Mouse (Mus musculus) urinary bladder, adult 18-20 months (tissue): Measurements from ENCODE around the gene Gm8677.
"Not testable (repeated sequence)": the region's sequence is repeated elsewhere in the genome, so short reads cannot be mapped to it uniquely, and the experiment has no call there.

Source experiments
- DNase-seq, 2 experiments: peaks; one replicate each; pipeline ENCODE4 v3.0.0; 2022; ENCODE audit warnings: low spot score in 2 of 2, mixed read lengths in 2 of 2

Gm8677 gene

DNA sequence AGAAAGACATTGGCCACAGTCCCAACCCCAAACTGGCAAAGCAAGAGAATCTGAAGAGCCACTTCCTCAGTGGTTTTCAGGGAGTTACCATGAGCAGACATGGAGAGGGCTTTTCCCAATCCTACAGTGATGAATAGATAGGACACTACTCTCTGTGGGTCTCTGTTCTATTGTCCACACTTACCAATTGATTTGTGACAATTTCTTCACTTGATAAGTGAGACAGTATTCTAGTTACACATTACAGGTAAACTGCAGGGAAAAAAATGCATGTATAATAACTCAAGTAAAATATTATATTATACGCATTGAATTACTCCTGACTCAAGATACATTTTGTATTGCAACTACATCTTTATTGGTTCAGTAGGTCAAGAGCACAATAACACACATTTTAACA, at the start of gene Gm8677:
Gm8677 (minus strand) TSS at position 101 of the 400 bp plus-strand sequence.
- not testable (repeated sequence) for DNase-seq

DNA sequence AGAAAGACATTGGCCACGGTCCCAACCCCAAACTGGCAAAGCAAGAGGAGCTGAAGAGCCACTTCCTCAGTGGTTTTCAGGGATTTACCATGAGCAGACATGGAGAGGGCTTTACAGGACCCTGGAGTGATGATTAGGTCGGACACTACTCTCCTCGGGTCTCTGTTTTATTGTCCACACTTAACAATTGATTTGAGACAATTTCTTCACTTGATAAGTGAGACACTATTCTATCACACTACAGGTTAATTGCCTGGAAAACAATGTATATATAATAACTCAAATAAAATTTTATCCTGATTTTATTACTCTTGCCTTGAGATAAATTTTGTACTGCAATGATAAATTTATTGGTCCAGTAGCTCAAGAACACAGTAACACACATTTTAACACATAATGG, 30.6 kb upstream of the Gm8677 start, which contains the start of gene Gm4201:
Gm4201 (minus strand) TSS at position 101 of the 400 bp plus-strand sequence.
- not testable (repeated sequence) for DNase-seq

DNA sequence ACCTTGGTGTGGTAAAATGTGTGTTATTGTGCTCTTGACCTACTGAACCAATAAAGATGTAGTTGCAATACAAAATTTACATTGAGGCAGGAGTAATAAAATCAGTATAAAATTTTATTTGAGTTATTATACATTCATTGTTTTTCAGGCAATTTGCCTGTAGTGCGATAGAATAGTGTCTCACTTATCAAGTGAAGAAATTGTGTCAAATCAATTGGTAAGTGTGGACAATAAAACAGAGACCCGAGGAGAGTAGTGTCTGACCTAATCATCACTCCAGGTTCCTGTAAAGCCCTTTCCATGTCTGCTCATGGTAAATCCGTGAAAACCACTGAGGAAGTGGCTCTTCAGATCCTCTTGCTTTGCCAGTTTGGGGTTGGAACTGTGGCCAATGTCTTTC, 12.0 kb downstream of the Gm8677 start, which contains the start of gene Vmn1r152:
Vmn1r152 (plus strand) TSS at position 301 of the 400 bp plus-strand sequence.
- not testable (repeated sequence) for DNase-seq

DNA sequence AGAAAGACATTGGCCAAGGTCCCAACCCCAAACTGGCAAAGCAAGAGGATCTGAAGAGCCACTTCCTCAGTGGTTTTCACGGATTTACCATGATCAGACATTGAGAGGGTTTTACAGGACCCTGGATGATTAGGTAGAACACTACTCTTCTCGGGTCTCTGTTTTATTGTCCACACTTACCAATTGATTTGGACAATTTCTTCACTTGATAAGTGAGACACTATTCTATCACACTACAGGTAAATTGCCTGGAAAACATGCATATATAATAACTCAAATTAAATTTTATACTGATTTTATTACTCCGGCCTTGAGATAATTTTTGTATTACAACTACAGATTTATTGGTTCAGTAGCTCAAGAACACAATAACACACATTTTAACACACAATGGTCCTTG, 35.1 kb downstream of the Gm8677 start, which contains the start of gene Vmn1r151:
Vmn1r151 (minus strand) TSS at position 101 of the 400 bp plus-strand sequence.
- not testable (repeated sequence) for DNase-seq
